Mouse (Mus musculus) hindbrain, embryonic 14.5 days (tissue): ENCODE results near the gene 1700092M07Rik. TPM values are rescaled to one million over a fixed set of nuclear protein-coding genes. Genes with fewer than 3 reads are reported as not detected.
A peak's percentile ranks its signal among the peaks of the same experiment; 100 is the strongest.
"Not testable (repeated sequence)": the region's sequence is repeated elsewhere in the genome, so short reads cannot be mapped to it uniquely, and the experiment has no call there.

ENCODE experiments used
- ATAC-seq: fragments of 200-750 bp; cut with Nextera tagmentation; 2 replicates; pipeline ENCODE4 v1.8.0; 2017; ENCODE audit warnings: moderate number of reproducible peaks, mild to moderate bottlenecking, moderate TSS enrichment, moderate library complexity; ENCODE audit not compliant: low FRiP score
- DNase-seq: peaks from one replicate; pipeline ENCODE4 v3.0.0-alpha.2; 2015; ENCODE audit warnings: low spot score
- H3K27ac ChIP-seq: fragments of 300-500 bp; sonication (generic); 2 replicates; pipeline ENCODE4 v1.5.1; 2014; ENCODE audit warnings: mild to moderate bottlenecking, moderate library complexity
- H3K27me3 ChIP-seq: fragments of 300-500 bp; sonication (generic); 2 replicates; pipeline ENCODE4 v1.6.1; 2014; ENCODE audit warnings: mild to moderate bottlenecking, low read length, mixed read lengths; ENCODE audit not compliant: control insufficient read depth, insufficient read depth
- H3K36me3 ChIP-seq: fragments of 300-500 bp; sonication (generic); replicated peaks from 2 replicates; pipeline ENCODE4 v1.6.1; 2014; ENCODE audit not compliant: control insufficient read depth, insufficient read depth
- H3K4me1 ChIP-seq: fragments of 300-500 bp; sonication (generic); replicated peaks from 2 replicates; pipeline ENCODE4 v1.6.1; 2014; ENCODE audit warnings: antibody characterized with exemption, low read length, mixed read lengths; ENCODE audit not compliant: control insufficient read depth, insufficient read depth
- H3K4me2 ChIP-seq: fragments of 300-500 bp; sonication (generic); replicated peaks from 2 replicates; pipeline ENCODE4 v1.6.1; 2014; ENCODE audit warnings: mild to moderate bottlenecking, moderate library complexity
- H3K4me3 ChIP-seq: fragments of 300-500 bp; sonication (generic); replicated peaks from 2 replicates; pipeline ENCODE4 v1.5.1; 2014; ENCODE audit warnings: mild to moderate bottlenecking, low read length
- H3K9ac ChIP-seq: fragments of 300-500 bp; sonication (generic); 2 replicates; pipeline ENCODE4 v1.6.1; 2014
- H3K9me3 ChIP-seq: fragments of 300-500 bp; sonication (generic); 2 replicates; pipeline ENCODE4 v1.6.1; 2016; ENCODE audit warnings: low read length; ENCODE audit not compliant: control insufficient read depth
- WGBS: fragments of 180-500 bp; shearing (Covaris S2); extraction: QIAGEN DNeasy Blood & Tissue Kit; methylation state at CpG from one replicate; pipeline ENCODE4 v1.1.7; 2014; 5-methylcytosine and 5-hydroxymethylcytosine counted together
- polyA plus RNA-seq: library from polyadenylated mRNA; unstranded; fragments of >200 nt; fragmentation: Nextera tagmentation; extraction: Ambion mirVana; gene quantifications from 2 replicates; pipeline ENCODE4 v1.2.1, GENCODE M21; 2014

1700092M07Rik gene
- polyA plus RNA-seq, 1 experiment from 2014 or later = 0.84 TPM

DNA sequence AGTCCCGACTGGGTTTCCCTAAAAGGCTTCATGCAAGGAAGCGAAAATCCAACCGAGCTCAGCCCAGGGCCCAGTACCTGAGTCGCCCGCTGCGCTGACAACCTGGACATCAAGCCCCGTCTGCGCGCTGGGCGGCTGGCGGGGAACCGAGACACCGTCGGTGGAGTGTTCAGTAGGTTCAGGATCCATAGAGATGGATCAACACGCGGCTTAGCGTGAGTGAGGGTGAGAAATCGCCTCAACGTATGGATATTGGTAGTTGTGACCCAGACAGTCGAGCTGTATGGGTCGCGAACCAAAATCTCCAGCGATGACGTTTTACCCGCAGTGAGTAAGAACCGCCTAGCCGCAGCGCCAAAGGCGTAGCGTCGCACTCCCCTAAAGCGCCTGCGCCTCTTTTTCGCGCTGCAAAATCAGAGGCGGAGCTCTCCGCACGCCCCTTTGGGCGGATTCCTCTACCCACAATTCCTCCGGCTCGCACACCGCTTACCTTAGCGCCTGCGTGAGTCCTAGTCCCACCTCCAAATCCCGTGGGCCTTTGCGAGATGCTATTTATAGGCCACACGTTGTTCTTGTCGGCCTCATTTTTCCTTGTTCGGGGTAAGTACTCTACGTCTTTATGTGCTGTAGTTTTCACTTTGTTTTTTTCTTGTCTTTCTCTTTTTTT lies 17.5 kb upstream of the 1700092M07Rik start, which contains the start of gene Slc3a2:
Gene Slc3a2, minus strand, starts transcription at position 463 of the 667 bp plus-strand sequence.
- ATAC-seq (peak; percentile 98), DNase-seq (peak; percentile 99)
- Histone ChIP-seq H3K4me2 (peak within 1 kb of the TSS; percentile 84), H3K9ac (peak within 1 kb of the TSS; percentile 88), H3K4me1 (peaks cover 28% of the 10 kb centered on the region), H3K36me3 (peaks cover 33% of the 10 kb centered on the region), H3K9me3 (no peaks in the 10 kb centered on the region), H3K27me3 (no peaks in the 10 kb centered on the region), H3K27ac (peak within 1 kb of the TSS; percentile 95), H3K4me3 (peak within 1 kb of the TSS; percentile 67)
- under 1% methylated on average over 50 of the region's 50 CpGs for WGBS

- H3K4me3 ChIP-seq = peak overlapping the region; percentile 67
- under 1% methylated on average over 20 of the region's 20 CpGs for WGBS
- no peak for ATAC-seq
Observed at GRCm38 (mm10) chr19:8723574-8724346, 16.8 kb upstream of the 1700092M07Rik start.

DNA sequence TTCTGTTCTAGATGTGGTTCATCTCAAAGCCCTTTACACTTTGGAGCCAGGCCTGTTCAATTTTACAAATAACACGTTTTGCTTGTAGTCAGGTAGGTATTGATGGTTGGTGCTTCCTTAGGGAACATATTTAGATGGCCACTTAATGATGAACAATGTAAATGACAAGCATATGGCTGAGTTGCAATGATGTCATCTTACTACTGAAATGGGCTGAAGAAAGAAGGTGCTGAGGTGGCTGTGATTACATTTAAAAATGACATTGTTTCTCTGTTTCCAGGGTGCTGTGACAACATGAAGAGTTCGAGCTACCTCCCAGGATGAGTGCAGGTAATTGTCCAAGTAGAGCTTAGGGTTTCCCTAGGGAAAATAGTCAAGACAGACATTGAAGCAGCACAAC lies 16.1 kb upstream of the 1700092M07Rik start:
- H3K4me2 ChIP-seq = peak overlapping the region; percentile 84
- no peaks in the 10 kb centered on the region for H3K9me3 ChIP-seq
- no peak overlapping the region for H3K27ac ChIP-seq
- H3K4me3 ChIP-seq = peak overlapping the region; percentile 67
- WGBS = 1% methylated on average over 2 of the region's 2 CpGs
- DNase-seq (no peak), ATAC-seq (no peak)
- H3K36me3 ChIP-seq = peaks cover 33% of the 10 kb centered on the region
- no peaks in the 10 kb centered on the region for H3K27me3 ChIP-seq
- H3K9ac ChIP-seq = peak overlapping the region; percentile 88
- H3K4me1 ChIP-seq = peaks cover 28% of the 10 kb centered on the region

More at GRCm38 (mm10) chr19:8723574-8724346, 16.8 kb upstream of the 1700092M07Rik start:
- Histone ChIP-seq H3K27ac (peak overlapping the region; percentile 76), H3K9me3 (no peaks in the 10 kb centered on the region), H3K9ac (peak overlapping the region; percentile 88), H3K36me3 (peaks cover 33% of the 10 kb centered on the region), H3K27me3 (no peaks in the 10 kb centered on the region), H3K4me2 (peak overlapping the region; percentile 84), H3K4me1 (peaks cover 28% of the 10 kb centered on the region)
- no peak for DNase-seq

- no peak for DNase-seq
- 51% methylated on average over 4 of the region's 4 CpGs for WGBS
Observed at GRCm38 (mm10) chr19:8725081-8725613, 15.4 kb upstream of the 1700092M07Rik start.

GRCm38 (mm10) chr19:8726609-8727390 lies 13.7 kb upstream of the 1700092M07Rik start:
- WGBS = 15% methylated on average over 3 of the region's 3 CpGs
- H3K4me3 ChIP-seq = no peak overlapping the region
- no peak overlapping the region for H3K4me2 ChIP-seq
- H3K4me1 ChIP-seq = peaks cover 20% of the 10 kb centered on the region
- no peak for DNase-seq
- ATAC-seq = no peak
- no peak overlapping the region for H3K27ac ChIP-seq
- H3K27me3 ChIP-seq = no peaks in the 10 kb centered on the region
- H3K9ac ChIP-seq = no peak overlapping the region
- H3K9me3 ChIP-seq = no peaks in the 10 kb centered on the region
- H3K36me3 ChIP-seq = peaks cover 29% of the 10 kb centered on the region

More at GRCm38 (mm10) chr19:8725081-8725613, 15.4 kb upstream of the 1700092M07Rik start:
- no peaks in the 10 kb centered on the region for H3K27me3 ChIP-seq
- H3K4me3 ChIP-seq = peak overlapping the region; percentile 67
- peaks cover 31% of the 10 kb centered on the region for H3K36me3 ChIP-seq
- no peak for ATAC-seq
- H3K9me3 ChIP-seq = no peaks in the 10 kb centered on the region
- H3K4me1 ChIP-seq = peaks cover 28% of the 10 kb centered on the region
- H3K4me2 ChIP-seq = peak overlapping the region; percentile 84
- peak overlapping the region; percentile 88 for H3K9ac ChIP-seq
- H3K27ac ChIP-seq = no peak overlapping the region

DNA sequence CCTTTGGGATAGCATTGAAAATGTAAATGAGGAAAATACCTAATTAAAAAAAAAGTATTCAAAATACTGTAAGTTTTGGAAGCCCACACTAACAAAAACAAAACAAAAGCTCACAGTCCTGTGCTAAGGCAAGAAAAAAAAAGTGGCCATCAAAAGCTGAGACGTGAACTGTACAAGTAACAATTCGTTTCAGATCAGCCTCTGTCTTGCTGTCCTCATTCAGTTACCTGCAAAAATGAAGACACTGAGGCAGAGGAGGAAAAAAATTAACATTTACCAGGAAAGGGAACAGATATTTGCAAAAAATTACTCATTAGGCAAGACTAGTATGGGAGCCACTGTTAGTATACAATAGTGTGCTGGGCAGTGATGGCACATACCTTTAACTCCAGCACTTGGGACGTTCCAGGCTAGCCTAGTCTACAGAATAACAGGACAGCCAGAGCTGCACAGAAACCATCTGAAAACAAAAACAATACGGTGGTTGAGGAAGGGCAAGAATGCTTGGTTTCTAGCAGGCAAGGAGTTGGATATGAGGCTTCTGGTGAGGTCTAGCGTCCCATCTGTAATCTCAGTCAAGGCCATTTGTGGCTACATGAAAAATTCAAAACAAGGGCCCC lies 12.9 kb upstream of the 1700092M07Rik start:
- H3K9me3 ChIP-seq = no peaks in the 10 kb centered on the region
- H3K9ac ChIP-seq = no peak overlapping the region
- H3K27ac ChIP-seq = no peak overlapping the region
- H3K36me3 ChIP-seq = peaks cover 29% of the 10 kb centered on the region
- peaks cover 14% of the 10 kb centered on the region for H3K4me1 ChIP-seq
- 31% methylated on average over 5 of the region's 5 CpGs for WGBS
- DNase-seq = no peak
- no peak for ATAC-seq
- no peak overlapping the region for H3K4me2 ChIP-seq
- H3K27me3 ChIP-seq = no peaks in the 10 kb centered on the region
- H3K4me3 ChIP-seq = no peak overlapping the region

GRCm38 (mm10) chr19:8728335-8729099 lies 12.0 kb upstream of the 1700092M07Rik start:
- 53% methylated on average over 3 of the region's 3 CpGs for WGBS
- not testable (repeated sequence) for H3K9ac ChIP-seq, H3K4me2 ChIP-seq, ATAC-seq, H3K27ac ChIP-seq, H3K4me3 ChIP-seq, H3K9me3 ChIP-seq, DNase-seq, H3K27me3 ChIP-seq
- H3K36me3 ChIP-seq = peaks cover 29% of the 10 kb centered on the region
- peaks cover 14% of the 10 kb centered on the region for H3K4me1 ChIP-seq

GRCm38 (mm10) chr19:8734334-8734733 lies 6.2 kb upstream of the 1700092M07Rik start:
- DNase-seq = no peak
- no peak overlapping the region for H3K4me3 ChIP-seq
- 82% methylated on average over 3 of the region's 3 CpGs for WGBS

More at GRCm38 (mm10) chr19:8734334-8734733, 6.2 kb upstream of the 1700092M07Rik start:
- Histone ChIP-seq H3K9me3 (no peaks in the 10 kb centered on the region), H3K27ac (no peak overlapping the region), H3K4me2 (no peak overlapping the region), H3K36me3 (peaks cover 16% of the 10 kb centered on the region), H3K27me3 (no peaks in the 10 kb centered on the region), H3K9ac (no peak overlapping the region), H3K4me1 (0 out of 2 replicates have a peak, but pooled peaks cover 6% of the 10 kb centered on the region)
- no peak for ATAC-seq
